Mouse (Mus musculus): ENCODE measurements at regions not wholly inside any gene's neighbourhood (a gene's known extent, or its start where the extent isn't known, plus 50 kb on each side); places are given as distances from the start of the nearest gene placed in this dataset.

DNA sequence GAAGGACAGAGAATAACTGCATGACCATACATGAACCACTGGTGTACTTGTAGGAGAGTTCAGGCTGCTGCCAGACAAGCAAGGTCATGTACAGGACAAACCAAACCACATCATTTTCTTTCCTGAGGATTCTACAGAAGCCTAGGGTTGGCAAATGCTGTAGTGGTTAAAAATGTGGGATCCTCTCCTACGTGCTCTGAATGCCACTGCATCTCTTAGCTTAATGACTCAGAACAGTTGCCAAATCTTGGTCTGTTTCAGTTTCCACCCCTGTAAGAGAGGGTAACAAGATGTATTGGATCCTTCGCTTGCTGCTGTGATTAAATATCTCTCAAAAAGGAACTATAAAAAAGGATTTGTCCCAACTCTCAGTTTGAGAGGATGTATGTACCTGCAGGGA is 938.1 kb downstream of the 4930444P10Rik start:
- TF ChIP-seq CTCF (IDR thresholded peaks at IDR 0.05; ENCODE audit: control insufficient read depth, insufficient read depth, insufficient replicate concordance, low read depth, low read length) (no peak), POLR2A (IDR thresholded peaks at IDR 0.05; ENCODE audit: control insufficient read depth, low read depth, low read length) (no peak)
- H3K27me3 ChIP-seq (ENCODE audit: control insufficient read depth, insufficient read depth, low read length), result no peaks in the 10 kb centered on the region
- no peak overlapping the region for H3K4me3 ChIP-seq (ENCODE audit: control insufficient read depth, low read depth, low read length)
- H3K27ac ChIP-seq (ENCODE audit: control insufficient read depth, insufficient read depth, low read depth, low read length), result no peak overlapping the region
- H3K4me1 ChIP-seq (ENCODE audit: control insufficient read depth, insufficient read depth, low read length), result no peaks in the 10 kb centered on the region
- no peaks in the 10 kb centered on the region for H3K36me3 ChIP-seq (ENCODE audit: control insufficient read depth, insufficient read depth, low read length)

DNA sequence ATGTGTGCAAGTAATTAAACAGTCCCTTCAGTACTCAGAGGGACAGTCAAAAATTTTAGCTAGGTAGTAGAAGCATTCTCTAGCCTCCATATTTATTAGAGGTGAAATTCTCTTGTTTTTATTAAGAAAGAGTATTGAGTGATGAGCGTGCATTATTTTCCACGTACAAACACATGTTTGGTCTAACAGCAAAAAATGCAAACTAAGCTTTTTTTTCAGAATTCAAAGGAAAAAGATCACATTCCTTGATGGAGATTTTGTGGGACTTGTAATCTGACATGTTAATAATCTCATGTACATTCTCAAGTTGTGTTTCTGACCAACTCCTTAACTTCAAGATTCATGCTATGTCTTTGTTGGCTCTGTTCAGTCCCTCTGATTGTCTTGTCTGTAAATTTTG is 939.2 kb downstream of the 4930444P10Rik start:
- H3K4me3 ChIP-seq (ENCODE audit: control insufficient read depth, low read depth, low read length), result no peak overlapping the region
- TF ChIP-seq POLR2A (IDR thresholded peaks at IDR 0.05; ENCODE audit: control insufficient read depth, low read depth, low read length), result no peak
- H3K4me1 ChIP-seq (ENCODE audit: control insufficient read depth, insufficient read depth, low read length), result no peaks in the 10 kb centered on the region
- H3K36me3 ChIP-seq (ENCODE audit: control insufficient read depth, insufficient read depth, low read length), result no peaks in the 10 kb centered on the region
- no peak overlapping the region for H3K27ac ChIP-seq (ENCODE audit: control insufficient read depth, insufficient read depth, low read depth, low read length)
- H3K27me3 ChIP-seq (ENCODE audit: control insufficient read depth, insufficient read depth, low read length), result no peaks in the 10 kb centered on the region

DNA sequence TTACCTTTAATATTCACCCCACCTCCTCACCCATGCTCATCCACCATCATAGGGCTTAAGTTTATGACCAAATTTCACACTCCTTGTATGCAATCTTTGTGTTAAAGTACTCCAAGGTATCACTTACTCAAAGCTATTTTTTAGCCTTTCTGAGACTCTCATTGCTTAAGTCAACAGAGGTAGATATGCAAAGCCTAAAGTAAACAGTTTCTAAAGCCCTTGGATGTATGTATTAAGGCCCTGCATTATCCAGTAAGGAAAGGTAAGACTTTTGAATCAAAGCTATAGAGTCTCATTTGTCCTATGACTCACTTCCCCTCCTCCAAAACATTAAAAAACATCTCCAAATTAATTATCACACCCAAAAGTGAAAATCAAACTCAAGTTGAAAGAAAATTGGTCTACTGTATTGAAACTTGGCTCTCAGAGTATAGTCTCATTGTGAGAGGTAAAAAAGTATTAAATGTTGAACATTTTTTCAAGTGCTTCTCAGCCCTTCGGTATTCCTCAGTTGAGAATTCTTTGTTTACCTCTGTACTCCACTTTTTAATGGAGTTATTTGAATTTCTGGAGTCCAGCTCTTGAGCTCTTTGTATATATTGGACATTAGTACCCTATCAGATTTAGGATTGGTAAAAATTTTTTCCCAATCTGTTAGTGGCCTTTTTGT is 949.1 kb downstream of the 4930444P10Rik start:
- Histone ChIP-seq H3K27ac (ENCODE audit: control insufficient read depth, insufficient read depth, low read depth, low read length) (no peak overlapping the region), H3K4me3 (ENCODE audit: control insufficient read depth, low read depth, low read length) (no peak overlapping the region), H3K27me3 (ENCODE audit: control insufficient read depth, insufficient read depth, low read length) (no peaks in the 10 kb centered on the region), H3K4me1 (ENCODE audit: control insufficient read depth, insufficient read depth, low read length) (no peaks in the 10 kb centered on the region), H3K36me3 (ENCODE audit: control insufficient read depth, insufficient read depth, low read length) (no peaks in the 10 kb centered on the region)
- no peak for TF ChIP-seq POLR2A (IDR thresholded peaks at IDR 0.05; ENCODE audit: control insufficient read depth, low read depth, low read length)
- no peak for TF ChIP-seq CTCF (IDR thresholded peaks at IDR 0.05; ENCODE audit: control insufficient read depth, insufficient read depth, insufficient replicate concordance, low read depth, low read length)

DNA sequence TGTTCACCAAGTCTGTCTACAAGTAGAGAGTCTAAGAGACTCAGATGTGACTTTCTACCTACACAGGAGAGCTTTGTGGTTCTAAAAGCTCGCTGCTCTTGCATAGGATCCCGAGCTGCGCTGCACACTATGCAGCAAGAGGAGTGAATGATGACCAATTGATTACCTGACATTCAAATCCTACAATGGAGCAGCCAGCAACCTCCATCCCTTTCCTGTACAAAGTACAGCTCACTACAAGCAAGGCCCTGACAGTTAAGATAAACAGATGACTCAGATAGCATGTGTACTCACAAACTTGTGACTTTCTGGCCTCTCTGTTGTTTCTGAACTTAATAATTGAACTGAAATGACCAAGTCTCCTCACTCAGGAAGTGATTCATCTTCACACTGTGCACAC is 974.7 kb downstream of the 4930444P10Rik start:
- no peak overlapping the region for H3K4me3 ChIP-seq (ENCODE audit: control insufficient read depth, low read depth, low read length)
- H3K27me3 ChIP-seq (ENCODE audit: control insufficient read depth, insufficient read depth, low read length), result no peaks in the 10 kb centered on the region
- no peaks in the 10 kb centered on the region for H3K4me1 ChIP-seq (ENCODE audit: control insufficient read depth, insufficient read depth, low read length)
- H3K27ac ChIP-seq (ENCODE audit: control insufficient read depth, insufficient read depth, low read depth, low read length), result no peak overlapping the region
- TF ChIP-seq POLR2A (IDR thresholded peaks at IDR 0.05; ENCODE audit: control insufficient read depth, low read depth, low read length) (no peak), CTCF (IDR thresholded peaks at IDR 0.05; ENCODE audit: control insufficient read depth, insufficient read depth, insufficient replicate concordance, low read depth, low read length) (no peak)
- H3K36me3 ChIP-seq (ENCODE audit: control insufficient read depth, insufficient read depth, low read length), result no peaks in the 10 kb centered on the region

DNA sequence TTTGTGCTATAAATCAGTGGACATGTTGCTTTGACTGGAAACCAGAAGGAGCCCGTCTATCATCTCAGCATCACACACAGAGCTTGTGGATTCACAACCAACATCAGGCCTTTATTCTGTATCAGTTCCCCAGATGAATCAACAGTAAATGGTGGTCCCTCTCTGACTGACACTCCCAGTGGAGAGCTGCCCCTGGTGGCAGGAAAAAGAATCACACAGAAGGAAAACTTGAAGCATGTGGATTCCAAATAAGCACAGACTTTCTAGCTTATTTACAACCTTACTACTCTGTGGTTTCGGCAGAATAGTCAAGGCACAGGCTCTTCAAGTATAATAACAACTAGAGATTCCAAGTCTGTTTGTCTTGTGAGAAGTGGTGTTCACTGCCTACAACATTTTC is 981.7 kb downstream of the 4930444P10Rik start:
- Histone ChIP-seq H3K27ac (ENCODE audit: control insufficient read depth, insufficient read depth, low read depth, low read length) (no peak overlapping the region), H3K4me3 (ENCODE audit: control insufficient read depth, low read depth, low read length) (no peak overlapping the region), H3K36me3 (ENCODE audit: control insufficient read depth, insufficient read depth, low read length) (no peaks in the 10 kb centered on the region), H3K4me1 (ENCODE audit: control insufficient read depth, insufficient read depth, low read length) (no peaks in the 10 kb centered on the region), H3K27me3 (ENCODE audit: control insufficient read depth, insufficient read depth, low read length) (no peaks in the 10 kb centered on the region)
- TF ChIP-seq CTCF (IDR thresholded peaks at IDR 0.05; ENCODE audit: control insufficient read depth, insufficient read depth, insufficient replicate concordance, low read depth, low read length) (no peak), POLR2A (IDR thresholded peaks at IDR 0.05; ENCODE audit: control insufficient read depth, low read depth, low read length) (no peak)

DNA sequence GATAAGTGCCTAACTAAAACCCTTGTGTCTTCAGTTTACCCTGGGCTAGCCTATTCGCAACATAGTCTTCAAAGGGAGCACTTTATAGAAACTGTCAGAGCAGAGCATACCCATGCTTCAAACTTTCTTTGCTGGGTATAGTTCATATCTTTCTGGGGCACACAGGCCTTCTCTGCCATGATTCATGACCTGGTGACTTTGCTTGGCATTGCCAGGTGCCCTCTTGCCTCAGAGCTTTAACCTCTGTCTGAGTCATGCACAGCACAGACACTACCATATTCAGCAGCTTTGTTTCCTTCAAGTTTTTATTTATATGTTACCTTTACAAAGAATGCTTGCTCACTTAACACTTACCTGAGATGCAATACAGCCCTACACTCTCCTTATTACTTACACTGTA is 1022.8 kb downstream of the 4930444P10Rik start:
- Histone ChIP-seq H3K4me3 (ENCODE audit: control insufficient read depth, low read depth, low read length) (no peak overlapping the region), H3K27me3 (ENCODE audit: control insufficient read depth, insufficient read depth, low read length) (no peaks in the 10 kb centered on the region)
- no peak for TF ChIP-seq CTCF (IDR thresholded peaks at IDR 0.05; ENCODE audit: control insufficient read depth, insufficient read depth, insufficient replicate concordance, low read depth, low read length)
- no peak for TF ChIP-seq POLR2A (IDR thresholded peaks at IDR 0.05; ENCODE audit: control insufficient read depth, low read depth, low read length)

DNA sequence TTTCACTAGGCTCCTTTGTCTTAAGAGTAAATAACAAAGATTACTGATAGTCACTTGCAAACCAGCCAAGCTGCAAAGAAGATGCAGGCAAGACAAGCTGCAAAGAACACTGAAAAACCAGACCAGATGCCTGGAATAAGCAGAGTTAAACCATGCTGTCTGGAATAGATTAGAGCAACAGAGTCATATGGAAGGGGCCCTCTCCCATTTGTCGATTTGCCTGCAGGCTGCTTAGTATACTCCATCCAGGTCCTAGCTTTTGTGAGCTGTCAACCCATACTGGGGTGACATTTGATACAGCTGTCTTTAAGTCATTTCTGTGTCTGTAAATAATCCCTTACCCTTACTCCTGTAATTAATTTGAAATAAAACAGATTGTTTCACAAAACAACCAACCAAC is 1059.1 kb downstream of the 4930444P10Rik start:
- no peak overlapping the region for H3K27ac ChIP-seq (ENCODE audit: control insufficient read depth, insufficient read depth, low read depth, low read length)
- H3K4me1 ChIP-seq (ENCODE audit: control insufficient read depth, insufficient read depth, low read length), result no peaks in the 10 kb centered on the region
- no peak overlapping the region for H3K4me3 ChIP-seq (ENCODE audit: control insufficient read depth, low read depth, low read length)
- TF ChIP-seq CTCF (IDR thresholded peaks at IDR 0.05; ENCODE audit: control insufficient read depth, insufficient read depth, insufficient replicate concordance, low read depth, low read length) (no peak), POLR2A (IDR thresholded peaks at IDR 0.05; ENCODE audit: control insufficient read depth, low read depth, low read length) (no peak)
- H3K27me3 ChIP-seq (ENCODE audit: control insufficient read depth, insufficient read depth, low read length), result no peaks in the 10 kb centered on the region
- H3K36me3 ChIP-seq (ENCODE audit: control insufficient read depth, insufficient read depth, low read length), result no peaks in the 10 kb centered on the region

More for the DNA sequence above, 1022.8 kb downstream of the 4930444P10Rik start:
- Histone ChIP-seq H3K4me1 (ENCODE audit: control insufficient read depth, insufficient read depth, low read length) (no peaks in the 10 kb centered on the region), H3K27ac (ENCODE audit: control insufficient read depth, insufficient read depth, low read depth, low read length) (no peak overlapping the region), H3K36me3 (ENCODE audit: control insufficient read depth, insufficient read depth, low read length) (no peaks in the 10 kb centered on the region)

DNA sequence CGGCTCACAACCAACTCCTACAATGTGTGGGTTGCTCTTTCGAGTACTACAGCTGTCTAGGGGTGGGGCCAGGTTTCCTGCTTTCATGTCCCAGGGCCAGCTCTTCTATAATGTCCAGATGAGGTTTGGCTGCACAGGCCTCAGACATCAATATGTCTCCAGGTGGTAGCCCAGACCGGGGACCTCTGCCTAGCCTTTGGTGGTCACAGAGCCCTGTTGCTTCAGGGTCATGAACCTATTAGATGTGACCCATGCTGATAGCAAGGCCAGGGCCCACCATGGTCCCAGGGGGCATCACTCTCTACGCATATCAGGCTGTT is 1074.7 kb downstream of the 4930444P10Rik start:
- TF ChIP-seq CTCF (IDR thresholded peaks at IDR 0.05; ENCODE audit: control insufficient read depth, insufficient read depth, insufficient replicate concordance, low read depth, low read length), result no peak
- TF ChIP-seq POLR2A (IDR thresholded peaks at IDR 0.05; ENCODE audit: control insufficient read depth, low read depth, low read length), result no peak
- Histone ChIP-seq H3K27ac (ENCODE audit: control insufficient read depth, insufficient read depth, low read depth, low read length) (no peak overlapping the region), H3K4me1 (ENCODE audit: control insufficient read depth, insufficient read depth, low read length) (no peaks in the 10 kb centered on the region), H3K36me3 (ENCODE audit: control insufficient read depth, insufficient read depth, low read length) (no peaks in the 10 kb centered on the region), H3K27me3 (ENCODE audit: control insufficient read depth, insufficient read depth, low read length) (no peaks in the 10 kb centered on the region), H3K4me3 (ENCODE audit: control insufficient read depth, low read depth, low read length) (no peak overlapping the region)

Measured in testis, adult 2 months (tissue).